Mouse (Mus musculus): ENCODE data around the gene Clec1a. TPM values are rescaled to one million over a fixed set of nuclear protein-coding genes. Genes with fewer than 3 reads are reported as not detected.

The Clec1a gene
- polyA plus RNA-seq, 1 experiment from 2014 or later = 3.3 TPM

Other genes with a start within 250 kb of the Clec1a start
- gene Cd69, start 176.6 kb downstream of the Clec1a start, polyA plus RNA-seq (2014; fragmentation: Nextera tagmentation; extraction: Ambion mirVana) = 0.17 and 0.20 TPM in 2 replicates
- not detected in 2 replicates for gene 4922502D21Rik, start 120.2 kb downstream of the Clec1a start, polyA plus RNA-seq (2014; fragmentation: Nextera tagmentation; extraction: Ambion mirVana)
- 1.0 and 1.8 TPM in 2 replicates for gene Clec12a, start 109.3 kb downstream of the Clec1a start, polyA plus RNA-seq (2014; fragmentation: Nextera tagmentation; extraction: Ambion mirVana)
- gene Clec12b, start 66.1 kb downstream of the Clec1a start, polyA plus RNA-seq (2014; fragmentation: Nextera tagmentation; extraction: Ambion mirVana) = not detected in 2 replicates
- 0.71 and 1.4 TPM in 2 replicates for gene Clec1b, start 54.7 kb downstream of the Clec1a start, polyA plus RNA-seq (2014; fragmentation: Nextera tagmentation; extraction: Ambion mirVana)
- gene Clec9a, start 43.1 kb downstream of the Clec1a start, polyA plus RNA-seq (2014; fragmentation: Nextera tagmentation; extraction: Ambion mirVana) = 0.19 and 0.46 TPM in 2 replicates
- gene Olr1, start 55.2 kb upstream of the Clec1a start, polyA plus RNA-seq (2014; fragmentation: Nextera tagmentation; extraction: Ambion mirVana) = not detected in 2 replicates
- gene Tmem52b, start 60.6 kb upstream of the Clec1a start, polyA plus RNA-seq (2014; fragmentation: Nextera tagmentation; extraction: Ambion mirVana) = not detected in 2 replicates
- 13.2 and 15.6 TPM in 2 replicates for gene Gabarapl1, start 81.2 kb upstream of the Clec1a start, polyA plus RNA-seq (2014; fragmentation: Nextera tagmentation; extraction: Ambion mirVana)
- gene Klre1, start 125.9 kb upstream of the Clec1a start, polyA plus RNA-seq (2014; fragmentation: Nextera tagmentation; extraction: Ambion mirVana) = not detected in 2 replicates
- 0.29 and 0.69 TPM in 2 replicates for gene Klrd1, start 139.8 kb upstream of the Clec1a start, polyA plus RNA-seq (2014; fragmentation: Nextera tagmentation; extraction: Ambion mirVana)
- 0.12 TPM in 1 of 2 replicates, not detected in the other for gene Klrk1, start 171.9 kb upstream of the Clec1a start, polyA plus RNA-seq (2014; fragmentation: Nextera tagmentation; extraction: Ambion mirVana)
- not detected in 2 replicates for gene Klrc3, start 191.3 kb upstream of the Clec1a start, polyA plus RNA-seq (2014; fragmentation: Nextera tagmentation; extraction: Ambion mirVana)
- gene Klrc2, start 208.7 kb upstream of the Clec1a start, polyA plus RNA-seq (2014; fragmentation: Nextera tagmentation; extraction: Ambion mirVana) = not detected in 2 replicates
- not detected in 2 replicates for gene Klrc1, start 227.0 kb upstream of the Clec1a start, polyA plus RNA-seq (2014; fragmentation: Nextera tagmentation; extraction: Ambion mirVana)